Mouse (Mus musculus) kidney, adult 2 months (tissue): ENCODE results near the gene Sh3rf3. TPM values are rescaled to one million over a fixed set of nuclear protein-coding genes. Genes with fewer than 3 reads are reported as not detected.

Experiments used
- DNase-seq: peaks from one replicate; pipeline ENCODE4 v3.0.0; 2021
- H3K27ac ChIP-seq: fragments of 200-500 bp; 2 replicates; pipeline ENCODE4 v1.5.1; 2012; ENCODE audit warnings: low read depth, low read length, control low read depth, inconsistent platforms; ENCODE audit not compliant: insufficient read depth
- H3K27me3 ChIP-seq: fragments of 200-500 bp; replicated peaks from 2 replicates; pipeline ENCODE4 v1.6.1; 2012; ENCODE audit warnings: mild to moderate bottlenecking, moderate library complexity, low read length, inconsistent platforms; ENCODE audit not compliant: control insufficient read depth, insufficient read depth
- H3K36me3 ChIP-seq: fragments of 200-500 bp; 2 replicates; pipeline ENCODE4 v1.6.1; 2012; ENCODE audit warnings: mild to moderate bottlenecking, moderate library complexity, low read length, inconsistent platforms; ENCODE audit not compliant: control insufficient read depth, insufficient read depth
- H3K4me1 ChIP-seq: fragments of 200-500 bp; 2 replicates; pipeline ENCODE4 v1.6.1; 2011; ENCODE audit warnings: low read length; ENCODE audit not compliant: control insufficient read depth, insufficient read depth
- H3K4me3 ChIP-seq: fragments of 200-500 bp; 2 replicates; pipeline ENCODE4 v1.5.1; 2011; ENCODE audit warnings: mild to moderate bottlenecking, low read depth, low read length, control low read depth; ENCODE audit not compliant: insufficient read depth
- CTCF ChIP-seq: fragments of 200-500 bp; conservative IDR thresholded peaks from 2 replicates; pipeline ENCODE4 v1.5.1; 2011; ENCODE audit warnings: low read depth, mild to moderate bottlenecking, control low read depth, low read length, moderate library complexity, mixed read lengths; ENCODE audit not compliant: insufficient read depth, insufficient read length
- POLR2A ChIP-seq: fragments of 200-500 bp; IDR thresholded peaks from one replicate; pipeline ENCODE4 v1.6.1; 2011; ENCODE audit warnings: low read depth, low read length, control low read depth
- WGBS: fragments of 180-500 bp; shearing (Covaris S2); methylation state at CpG from one replicate; pipeline ENCODE4 v1.1.7; 2018; 5-methylcytosine and 5-hydroxymethylcytosine counted together
- polyA plus RNA-seq: library from polyadenylated mRNA; depleted of rRNA; stranded (reverse); fragments of >200 nt; gene quantifications from 2 replicates; pipeline ENCODE4 v1.2.3, GENCODE M21; 2012; rRNA removed

Gene Sh3rf3
- 0.22 and 0.43 TPM in 2 replicates for polyA plus RNA-seq

- peak; percentile 8 for DNase-seq
- 1% methylated on average over 76 of the region's 79 CpGs for WGBS
Observed at GRCm38 (mm10) chr10:58813081-58813800, at the start of gene Sh3rf3. Gene Sh3rf3 (plus strand): TSS chr10:58813359.

GRCm38 (mm10) chr10:58788486-58789274 is 24.5 kb upstream of the Sh3rf3 start:
- no peak overlapping the region for H3K27ac ChIP-seq
- no peaks in the 10 kb centered on the region for H3K36me3 ChIP-seq
- no peak for DNase-seq
- H3K4me1 ChIP-seq = no peaks in the 10 kb centered on the region
- WGBS = 87% methylated on average over 8 of the region's 8 CpGs
- H3K27me3 ChIP-seq = no peaks in the 10 kb centered on the region
- no peak for TF ChIP-seq POLR2A
- TF ChIP-seq CTCF = no peak
- no peak overlapping the region for H3K4me3 ChIP-seq

More at GRCm38 (mm10) chr10:58813081-58813800, at the start of gene Sh3rf3:
- no peak for TF ChIP-seq CTCF
- no peak for TF ChIP-seq POLR2A
- Histone ChIP-seq H3K27ac (no peak within 1 kb of the TSS), H3K4me3 (peak within 1 kb of the TSS; percentile 39), H3K27me3 (0 out of 2 replicates have a peak, but pooled peaks cover 4% of the 10 kb centered on the region), H3K36me3 (no peaks in the 10 kb centered on the region), H3K4me1 (no peaks in the 10 kb centered on the region)

GRCm38 (mm10) chr10:58797555-58797954 is 15.6 kb upstream of the Sh3rf3 start:
- TF ChIP-seq POLR2A (no peak), CTCF (no peak)
- H3K4me1 ChIP-seq = no peaks in the 10 kb centered on the region
- no peaks in the 10 kb centered on the region for H3K36me3 ChIP-seq
- 86% methylated on average over 8 of the region's 8 CpGs for WGBS
- no peak overlapping the region for H3K27ac ChIP-seq
- no peak overlapping the region for H3K4me3 ChIP-seq
- no peaks in the 10 kb centered on the region; the same call in 1 of the 2 replicates for H3K27me3 ChIP-seq
- DNase-seq = no peak

- Histone ChIP-seq H3K27ac (no peak overlapping the region), H3K4me3 (no peak overlapping the region), H3K4me1 (no peaks in the 10 kb centered on the region), H3K27me3 (no peaks in the 10 kb centered on the region; the same call in 1 of the 2 replicates), H3K36me3 (no peaks in the 10 kb centered on the region)
- WGBS = 90% methylated on average over 3 of the region's 3 CpGs
- TF ChIP-seq POLR2A (no peak), CTCF (no peak)
- DNase-seq = no peak
Observed at GRCm38 (mm10) chr10:58798156-58798555, 15.0 kb upstream of the Sh3rf3 start.

- no peak overlapping the region for H3K27ac ChIP-seq
- H3K4me3 ChIP-seq = no peak overlapping the region
- no peaks in the 10 kb centered on the region for H3K36me3 ChIP-seq
- no peaks in the 10 kb centered on the region for H3K4me1 ChIP-seq
- 64% methylated on average over 21 of the region's 21 CpGs for WGBS
- DNase-seq = no peak
- TF ChIP-seq POLR2A = no peak
- TF ChIP-seq CTCF = no peak
- no peaks in the 10 kb centered on the region; the same call in 1 of the 2 replicates for H3K27me3 ChIP-seq
Observed at GRCm38 (mm10) chr10:58800996-58801433, 12.1 kb upstream of the Sh3rf3 start.

GRCm38 (mm10) chr10:58802391-58802790 is 10.8 kb upstream of the Sh3rf3 start:
- 57% methylated on average over 1 of the region's 1 CpGs for WGBS
- no peaks in the 10 kb centered on the region for H3K36me3 ChIP-seq
- no peaks in the 10 kb centered on the region; the same call in 1 of the 2 replicates for H3K27me3 ChIP-seq
- H3K4me3 ChIP-seq = no peak overlapping the region
- no peak for DNase-seq
- no peaks in the 10 kb centered on the region for H3K4me1 ChIP-seq
- H3K27ac ChIP-seq = no peak overlapping the region
- no peak for TF ChIP-seq POLR2A
- no peak for TF ChIP-seq CTCF

- H3K4me3 ChIP-seq = no peak overlapping the region
- 54% methylated on average over 3 of the region's 3 CpGs for WGBS
- no peaks in the 10 kb centered on the region for H3K4me1 ChIP-seq
- no peaks in the 10 kb centered on the region for H3K27me3 ChIP-seq
- TF ChIP-seq POLR2A = no peak
- no peak for TF ChIP-seq CTCF
- H3K36me3 ChIP-seq = no peaks in the 10 kb centered on the region
- H3K27ac ChIP-seq = no peak overlapping the region
- DNase-seq = no peak
Observed at GRCm38 (mm10) chr10:58807956-58808355, 5.2 kb upstream of the Sh3rf3 start.
